Mouse (Mus musculus) thymus, adult 2 months (tissue): Measurements from ENCODE around the gene Slc4a4.

Experiments
- CTCF ChIP-seq: fragments of 200-500 bp; IDR thresholded peaks from 2 replicates; pipeline ENCODE4 v1.5.1; 2012; ENCODE audit warnings: mild to moderate bottlenecking, control low read depth, low read length, moderate library complexity, borderline replicate concordance; ENCODE audit not compliant: control insufficient read depth, poor library complexity, insufficient read depth; ENCODE audit errors: extremely low read depth
- POLR2A ChIP-seq: fragments of 200-500 bp; IDR thresholded peaks from 2 replicates; pipeline ENCODE4 v1.6.1; 2012; ENCODE audit warnings: mild to moderate bottlenecking, low read length, control low read depth, moderate library complexity; ENCODE audit not compliant: control insufficient read depth, poor library complexity, insufficient read depth; ENCODE audit errors: extremely low read depth

- TF ChIP-seq POLR2A: no peak
- TF ChIP-seq CTCF: no peak
Observed at GRCm38 (mm10) chr5:88915082-88915481, 28.5 kb downstream of the Slc4a4 start.
